Mouse (Mus musculus): ENCODE results near the gene Hoxb6.

Gene Hoxb6

DNA sequence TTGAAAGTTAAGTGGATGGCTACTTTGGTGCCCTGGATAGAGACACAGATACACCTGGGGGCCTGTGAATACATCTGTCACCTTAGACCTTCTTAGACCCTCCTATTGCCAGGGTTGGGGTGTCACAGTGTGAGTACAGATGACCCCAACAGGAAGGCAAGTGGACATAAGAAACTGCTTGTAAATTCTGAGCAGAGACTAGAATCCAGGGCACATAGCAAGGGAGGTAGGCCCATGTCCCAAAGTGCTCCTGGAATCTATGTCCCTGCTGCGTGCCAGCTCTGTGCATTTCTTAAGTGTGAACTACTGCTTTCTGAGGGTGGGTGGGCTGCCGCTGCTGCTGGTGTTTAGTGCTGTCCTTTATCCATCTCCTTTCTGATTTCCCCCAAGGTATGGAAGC lies 58.5 kb downstream of the Hoxb6 start:
- no peak for DNase-seq (ENCODE audit: extremely low spot score)
